19 mouse cellular contexts compared by ENCODE assay signal in the genomic region with DNA sequence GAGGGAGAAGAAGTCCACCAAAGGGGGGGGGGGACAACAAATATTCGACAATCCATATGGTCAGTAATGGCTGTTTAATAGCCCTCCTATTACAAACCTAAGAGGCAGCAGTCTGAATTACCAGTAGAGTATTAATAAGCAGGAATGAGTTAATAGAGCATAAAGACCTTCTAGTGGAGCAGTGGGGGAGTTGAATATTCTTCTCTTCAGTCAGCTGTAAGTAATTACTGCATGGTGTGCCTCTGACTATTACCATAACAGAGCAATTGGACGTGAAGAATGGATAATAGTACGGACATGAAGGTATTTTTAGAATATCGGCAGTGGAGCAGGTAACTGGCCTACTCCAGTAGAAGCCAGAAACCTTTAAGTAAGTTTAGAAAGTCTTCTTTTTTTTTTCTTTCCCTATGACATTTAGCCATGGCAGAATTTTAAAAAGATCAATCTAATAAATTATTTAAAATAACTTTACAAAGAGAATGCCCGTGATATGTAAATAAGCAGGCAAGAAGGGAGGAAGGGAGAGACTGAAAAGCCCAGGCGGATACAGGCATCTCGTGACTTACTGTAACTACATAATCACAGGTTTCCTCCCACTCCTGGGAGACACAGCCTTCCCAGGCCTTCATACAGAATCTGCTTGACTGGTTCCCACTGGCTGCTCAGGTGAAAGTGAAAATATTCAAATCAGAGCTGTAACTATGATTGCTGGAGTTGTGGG.
DNase-seq lines count a peak whose midpoint lies in the region; ATAC-seq lines count a peak whose summit lies in the region.
"Had no signal": no experiment of that assay in that cellular context is flagged by ENCODE, and none has a peak within 500 bp of the region (broad histone marks: within the 10 kb centered on the region; RNA-seq: fewer than 3 reads in every experiment).

No protein-coding gene starts in this region.

- no peak overlapping the region for H3K27ac ChIP-seq in hindbrain, embryonic 15.5 days (replicated peaks)
- no peak overlapping the region for H3K27ac ChIP-seq in hindbrain, embryonic 14.5 days
- H3K27ac ChIP-seq in forebrain, embryonic 16.5 days (ENCODE audit: low read length) = peak overlapping the region; percentile 63
- no peak overlapping the region for H3K27ac ChIP-seq in midbrain, embryonic 16.5 days (ENCODE audit: low read length)
- H3K27ac ChIP-seq in intestine, embryonic 16.5 days (ENCODE audit: low read length) = no peak overlapping the region
- H3K27ac ChIP-seq: heart, embryonic 10.5 days; liver, embryonic 15.5 days had no signal

- H3K9ac ChIP-seq in hindbrain, embryonic 15.5 days = no peak overlapping the region
- H3K9ac ChIP-seq in hindbrain, embryonic 14.5 days = no peak overlapping the region
- H3K9ac ChIP-seq in forebrain, embryonic 16.5 days (replicated peaks; ENCODE audit: low read depth, low read length) = no peak overlapping the region
- no peak overlapping the region for H3K9ac ChIP-seq in midbrain, embryonic 16.5 days (ENCODE audit: low read depth, low read length)
- H3K9ac ChIP-seq in intestine, embryonic 16.5 days (ENCODE audit: low read depth, low read length) = no peak overlapping the region
- H3K9ac ChIP-seq: liver, embryonic 15.5 days had no signal

- DNase-seq in hindbrain, embryonic 14.5 days (ENCODE audit: low spot score) = no peak
- DNase-seq in brain, adult 2 months (ENCODE audit: low read depth, low spot score) = peak; percentile 8
- no peak for DNase-seq in right cerebral cortex, postnatal 10 days (ENCODE audit: low spot score in 2 of 2)
- DNase-seq in cerebellum, postnatal 4 days (ENCODE audit: low spot score in 2 of 2) = no peak
- DNase-seq: adrenal gland, postnatal 36 days; B cell, adult 2 months; cerebellum, adult 9-10 months; gastrocnemius, postnatal 25 days; heart, postnatal 14 days; kidney, postnatal 25 days; right cerebral cortex, adult 18-20 months had no signal

- no peaks in the 10 kb centered on the region for H3K9me3 ChIP-seq in hindbrain, embryonic 15.5 days
- H3K9me3 ChIP-seq in hindbrain, embryonic 14.5 days (ENCODE audit: control insufficient read depth, low read length) = no peaks in the 10 kb centered on the region
- no peaks in the 10 kb centered on the region for H3K9me3 ChIP-seq in forebrain, embryonic 16.5 days (ENCODE audit: control insufficient read depth, low read length)
- H3K9me3 ChIP-seq in midbrain, embryonic 16.5 days (replicated peaks; ENCODE audit: control insufficient read depth, low read length, poor library complexity, severe bottlenecking) = no peaks in the 10 kb centered on the region; the same call in 1 of the 2 replicates
- no peaks in the 10 kb centered on the region for H3K9me3 ChIP-seq in intestine, embryonic 16.5 days (ENCODE audit: control insufficient read depth, low read length)
- H3K9me3 ChIP-seq: heart, embryonic 10.5 days; liver, embryonic 15.5 days had no signal

- no peaks in the 10 kb centered on the region for H3K27me3 ChIP-seq in hindbrain, embryonic 15.5 days
- H3K27me3 ChIP-seq in hindbrain, embryonic 14.5 days (ENCODE audit: control insufficient read depth, insufficient read depth, low read length) = no peaks in the 10 kb centered on the region
- no peaks in the 10 kb centered on the region for H3K27me3 ChIP-seq in forebrain, embryonic 16.5 days (replicated peaks; ENCODE audit: control insufficient read depth, insufficient read depth, low read length)
- no peaks in the 10 kb centered on the region for H3K27me3 ChIP-seq in midbrain, embryonic 16.5 days (ENCODE audit: control insufficient read depth, insufficient read depth, low read depth, low read length)
- no peaks in the 10 kb centered on the region for H3K27me3 ChIP-seq in intestine, embryonic 16.5 days (replicated peaks; ENCODE audit: control insufficient read depth, insufficient read depth, low read length)
- H3K27me3 ChIP-seq: liver, embryonic 15.5 days had no signal

- WGBS in hindbrain, embryonic 15.5 days = 36% methylated on average over 7 of the region's 7 CpGs
- 40% methylated on average over 7 of the region's 7 CpGs for WGBS in hindbrain, embryonic 14.5 days
- WGBS in forebrain, embryonic 16.5 days = 34% methylated on average over 7 of the region's 7 CpGs
- WGBS in midbrain, embryonic 16.5 days = 40% methylated on average over 7 of the region's 7 CpGs
- 76% methylated on average over 7 of the region's 7 CpGs for WGBS in intestine, embryonic 16.5 days

- no peaks in the 10 kb centered on the region for H3K36me3 ChIP-seq in hindbrain, embryonic 15.5 days
- no peaks in the 10 kb centered on the region for H3K36me3 ChIP-seq in hindbrain, embryonic 14.5 days (replicated peaks; ENCODE audit: control insufficient read depth, insufficient read depth)
- H3K36me3 ChIP-seq in forebrain, embryonic 16.5 days (ENCODE audit: control insufficient read depth, insufficient read depth) = no peaks in the 10 kb centered on the region
- H3K36me3 ChIP-seq in midbrain, embryonic 16.5 days (ENCODE audit: control insufficient read depth, insufficient read depth, low read length) = no peaks in the 10 kb centered on the region
- H3K36me3 ChIP-seq in intestine, embryonic 16.5 days (ENCODE audit: control insufficient read depth, insufficient read depth, low read length) = no peaks in the 10 kb centered on the region
- H3K36me3 ChIP-seq: heart, embryonic 10.5 days; liver, embryonic 15.5 days had no signal

- peaks cover 5% of the 10 kb centered on the region; the same call in 1 of the 2 replicates for H3K4me1 ChIP-seq in hindbrain, embryonic 15.5 days (replicated peaks)
- H3K4me1 ChIP-seq in hindbrain, embryonic 14.5 days (replicated peaks; ENCODE audit: control insufficient read depth, insufficient read depth, low read length) = no peaks in the 10 kb centered on the region
- peaks cover 12% of the 10 kb centered on the region for H3K4me1 ChIP-seq in forebrain, embryonic 16.5 days (replicated peaks; ENCODE audit: control insufficient read depth, insufficient read depth, low read length)
- 0 out of 2 replicates have a peak, but pooled peaks cover 2% of the 10 kb centered on the region for H3K4me1 ChIP-seq in midbrain, embryonic 16.5 days (ENCODE audit: control insufficient read depth, insufficient read depth, low read length)
- H3K4me1 ChIP-seq in intestine, embryonic 16.5 days (ENCODE audit: control insufficient read depth, insufficient read depth, low read length) = no peaks in the 10 kb centered on the region
- H3K4me1 ChIP-seq: heart, embryonic 10.5 days; liver, embryonic 15.5 days had no signal

- H3K4me3 ChIP-seq in hindbrain, embryonic 15.5 days = no peak overlapping the region
- H3K4me3 ChIP-seq in hindbrain, embryonic 14.5 days (replicated peaks; ENCODE audit: low read length) = no peak overlapping the region
- no peak overlapping the region for H3K4me3 ChIP-seq in forebrain, embryonic 16.5 days (replicated peaks; ENCODE audit: low read length)
- H3K4me3 ChIP-seq in midbrain, embryonic 16.5 days (ENCODE audit: low read depth, low read length) = no peak overlapping the region
- H3K4me3 ChIP-seq in intestine, embryonic 16.5 days (ENCODE audit: low read length) = no peak overlapping the region
- H3K4me3 ChIP-seq: heart, embryonic 10.5 days; liver, embryonic 15.5 days; myocyte had no signal

- no peak overlapping the region for H3K4me2 ChIP-seq in hindbrain, embryonic 15.5 days
- no peak overlapping the region for H3K4me2 ChIP-seq in hindbrain, embryonic 14.5 days (replicated peaks)
- H3K4me2 ChIP-seq in forebrain, embryonic 16.5 days (ENCODE audit: low read length) = no peak overlapping the region
- no peak overlapping the region for H3K4me2 ChIP-seq in midbrain, embryonic 16.5 days (ENCODE audit: low read length)
- no peak overlapping the region for H3K4me2 ChIP-seq in intestine, embryonic 16.5 days (ENCODE audit: low read depth, low read length)
- H3K4me2 ChIP-seq: liver, embryonic 15.5 days had no signal

- ATAC-seq in hindbrain, embryonic 15.5 days (ENCODE audit: low FRiP score, low read depth) = 0 out of 2 replicates have a peak, but pooled peaks have one; percentile 61
- ATAC-seq in hindbrain, embryonic 14.5 days (ENCODE audit: low FRiP score) = no peak
- peak; percentile 54 for ATAC-seq in forebrain, embryonic 16.5 days
- peak; percentile 67 for ATAC-seq in midbrain, embryonic 16.5 days
- ATAC-seq in intestine, embryonic 16.5 days = no peak
- ATAC-seq: lung, postnatal 0 days had no signal

Comparison
In these comparisons a context has a peak if more than half of its experiments do, and no peak if none do; other contexts are left out.
1. ATAC-seq: peak in hindbrain, embryonic 15.5 days (single experiment), forebrain, embryonic 16.5 days (single experiment) and midbrain, embryonic 16.5 days (single experiment); none in hindbrain, embryonic 14.5 days (single experiment) and intestine, embryonic 16.5 days (single experiment).